Mouse (Mus musculus) megakaryocyte, adult 5-6 weeks (primary cell): ENCODE measurements around the gene Hdac9. TPM values are rescaled to one million over a fixed set of nuclear protein-coding genes. Genes with fewer than 3 reads are reported as not detected.
A peak's percentile ranks its signal among the peaks of the same experiment; 100 is the strongest.

Experiments
- ATAC-seq: 2 replicates; pipeline ENCODE4 v1.8.0; 2016; ENCODE audit warnings: mild to moderate bottlenecking, inconsistent platforms; ENCODE audit not compliant: poor library complexity, severe bottlenecking
- total RNA-seq, 2 experiments: library from RNA; stranded (forward) in 1 of 2; stranded (reverse) in 1 of 2; fragments of 153-499, 151-499 nt in 1 of 2; fragments of 221-1000, 200-1000 nt in 1 of 2; gene quantifications; 2 replicates each; pipeline versions ENCODE4 v1.2.3 to v1.2.4; 2015 to 2017

Hdac9 gene
- total RNA-seq, 2 experiments from 2014 or later: 10.8 to 16.0 TPM

DNA sequence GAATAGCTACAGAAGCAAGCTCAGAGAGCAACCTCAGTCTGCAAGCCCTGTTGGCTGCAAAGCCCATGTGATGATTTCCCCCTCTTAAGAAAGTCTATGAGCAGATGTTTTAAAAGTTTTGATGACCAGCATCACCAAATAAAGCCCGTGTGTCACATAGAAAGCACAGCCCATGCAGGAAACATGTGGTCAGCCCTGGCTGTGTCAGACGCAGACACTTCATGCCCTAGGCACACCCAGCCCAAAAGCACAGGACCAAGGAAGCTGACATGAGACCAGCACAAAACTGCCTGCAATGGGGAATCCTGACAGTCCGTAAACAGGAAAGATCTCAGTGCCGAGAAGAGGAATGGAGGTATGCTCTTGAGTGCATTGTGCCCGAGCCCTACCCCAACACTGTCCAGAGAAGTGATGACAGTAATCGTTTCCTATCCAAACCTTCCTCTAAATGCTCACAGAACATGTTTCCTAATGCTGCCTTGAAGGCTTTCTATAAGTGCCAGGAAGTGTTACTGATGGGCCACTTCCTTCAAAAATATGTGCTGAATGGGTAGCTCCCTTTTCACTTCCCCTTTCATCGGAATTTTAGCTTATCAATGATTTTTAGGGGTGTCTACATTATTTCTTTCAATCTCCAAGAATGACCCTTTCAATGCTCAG is 193.9 kb downstream of the Hdac9 start:
- ATAC-seq: peak; percentile 94

DNA sequence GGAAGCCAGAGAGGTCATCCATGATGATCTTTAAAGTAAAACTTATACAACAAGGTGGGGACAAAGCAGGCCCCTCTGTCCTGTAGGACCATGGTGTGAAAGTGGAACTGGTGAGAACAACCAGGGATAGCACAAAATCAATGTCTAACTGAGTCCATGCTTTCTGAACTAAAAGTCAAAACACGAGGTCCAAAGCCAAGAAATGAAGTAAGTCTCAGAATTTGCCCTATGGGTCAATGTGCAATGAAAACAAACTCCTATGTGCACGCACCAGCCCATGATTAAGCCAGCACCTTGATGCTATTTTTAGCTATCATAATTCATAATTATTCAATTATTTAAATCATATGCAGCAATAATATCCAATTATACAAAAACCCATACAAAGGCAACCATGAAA is 196.0 kb downstream of the Hdac9 start:
- ATAC-seq: no peak

GRCm38 (mm10) chr12:34714266-34714939 is 202.5 kb downstream of the Hdac9 start:
- ATAC-seq: peak; percentile 81

GRCm38 (mm10) chr12:34697981-34698380 is 218.9 kb downstream of the Hdac9 start:
- no peak for ATAC-seq

- peak; percentile 74 for ATAC-seq
These were observed 220.2 kb downstream of the Hdac9 start for GRCm38 (mm10) chr12:34696736-34697135.

GRCm38 (mm10) chr12:34688941-34689340 is 228.0 kb downstream of the Hdac9 start:
- ATAC-seq: no peak

DNA sequence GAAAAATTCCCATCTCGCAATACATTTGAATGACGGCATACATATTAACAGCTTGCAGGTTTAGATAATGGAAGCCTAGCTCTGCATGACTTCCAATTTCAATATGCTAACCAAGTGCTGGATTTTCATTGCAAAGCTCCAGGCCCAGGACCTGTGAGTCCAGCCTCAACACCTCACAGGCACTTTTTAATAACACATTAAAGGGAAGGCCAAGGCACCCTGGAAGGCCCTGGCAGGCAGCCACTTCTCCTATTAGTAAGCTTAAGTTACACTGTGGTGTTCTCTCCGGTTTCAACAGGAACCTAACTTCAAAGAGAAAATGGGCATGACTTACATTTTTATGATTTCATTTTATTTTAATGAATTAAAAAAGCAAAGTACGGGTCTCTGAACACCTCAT is 233.5 kb downstream of the Hdac9 start:
- ATAC-seq: 0 out of 2 replicates have a peak, but pooled peaks have one; percentile 26

DNA sequence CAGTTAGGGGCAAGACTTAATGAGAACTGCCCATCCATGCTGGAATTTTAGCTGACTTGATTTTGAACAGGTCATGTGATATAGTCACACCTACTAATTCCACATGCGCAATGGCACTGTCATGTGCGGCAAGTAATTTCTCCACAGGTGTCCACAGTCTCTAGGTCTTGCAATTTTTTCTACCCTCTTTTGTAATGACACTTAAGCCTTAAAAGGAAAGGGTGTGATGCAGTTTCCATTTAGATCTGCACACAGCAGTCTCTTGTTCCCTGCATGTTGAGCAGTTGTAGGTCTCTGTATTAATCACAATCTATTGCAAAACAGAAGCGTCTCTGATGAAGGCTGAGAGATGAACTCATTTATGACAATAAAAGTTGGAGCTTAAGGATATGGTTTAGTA is 234.2 kb downstream of the Hdac9 start:
- ATAC-seq: peak; percentile 73

GRCm38 (mm10) chr12:34680576-34680975 is 236.3 kb downstream of the Hdac9 start:
- ATAC-seq: no peak

DNA sequence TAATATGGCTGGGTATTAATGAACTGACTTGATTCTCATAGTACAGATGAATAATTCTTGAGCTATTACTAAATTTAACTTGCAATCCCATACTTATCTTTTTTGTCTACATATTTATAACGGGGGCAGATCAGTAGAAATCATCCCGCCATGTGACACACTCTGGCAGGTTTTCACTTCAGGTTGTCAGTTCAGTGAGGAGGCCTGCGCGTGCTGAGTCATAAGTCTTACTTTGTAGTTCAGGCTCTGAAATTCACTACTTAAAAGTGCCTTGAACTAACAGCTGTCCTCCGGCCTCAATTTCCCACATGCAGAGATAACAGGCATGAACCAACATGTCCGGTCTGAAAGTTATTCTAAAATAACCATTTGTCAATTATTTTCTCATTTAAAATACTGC is 239.8 kb downstream of the Hdac9 start:
- ATAC-seq: no peak

- no peak for ATAC-seq
These were observed 242.7 kb downstream of the Hdac9 start for GRCm38 (mm10) chr12:34674235-34674634.

- no peak for ATAC-seq
These were observed 243.4 kb downstream of the Hdac9 start for GRCm38 (mm10) chr12:34673539-34673938.

DNA sequence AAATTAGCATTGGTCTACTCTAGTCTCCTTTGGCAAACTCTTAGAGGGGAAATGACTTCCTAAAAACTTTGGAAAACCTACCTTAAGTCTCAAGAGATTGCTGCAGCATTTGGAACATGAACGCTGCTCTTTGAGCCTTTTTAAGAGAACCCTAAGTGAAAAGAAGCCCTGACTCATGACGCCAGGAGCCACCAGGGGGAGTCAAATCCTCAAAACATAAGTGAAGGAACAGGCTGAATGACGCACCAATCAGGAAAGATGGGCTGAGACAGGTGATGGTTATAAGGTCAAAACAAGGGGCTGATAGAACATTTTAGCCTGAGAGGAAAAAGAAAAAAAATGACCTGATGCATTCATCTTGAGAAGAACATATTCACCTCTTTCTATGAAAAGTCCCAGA is 252.1 kb downstream of the Hdac9 start:
- ATAC-seq: peak; percentile 84

DNA sequence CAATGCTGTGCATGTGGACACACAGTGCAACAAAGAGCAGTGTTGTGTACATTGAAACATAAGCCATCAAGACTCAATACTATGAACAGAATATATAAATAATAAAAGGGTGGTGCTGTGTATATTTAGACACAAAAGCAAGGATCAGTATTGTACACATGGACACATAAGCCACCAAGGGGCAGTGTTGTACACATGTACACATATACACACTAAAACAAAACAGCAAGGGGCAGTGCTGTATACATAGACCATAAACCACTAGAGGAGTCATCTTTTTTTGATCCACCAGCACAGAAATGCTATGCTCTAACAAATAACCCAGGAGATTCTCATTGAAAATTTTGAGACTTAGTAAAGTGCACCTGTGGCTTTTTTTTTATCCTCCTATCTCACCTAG is 255.5 kb downstream of the Hdac9 start:
- ATAC-seq: no peak

DNA sequence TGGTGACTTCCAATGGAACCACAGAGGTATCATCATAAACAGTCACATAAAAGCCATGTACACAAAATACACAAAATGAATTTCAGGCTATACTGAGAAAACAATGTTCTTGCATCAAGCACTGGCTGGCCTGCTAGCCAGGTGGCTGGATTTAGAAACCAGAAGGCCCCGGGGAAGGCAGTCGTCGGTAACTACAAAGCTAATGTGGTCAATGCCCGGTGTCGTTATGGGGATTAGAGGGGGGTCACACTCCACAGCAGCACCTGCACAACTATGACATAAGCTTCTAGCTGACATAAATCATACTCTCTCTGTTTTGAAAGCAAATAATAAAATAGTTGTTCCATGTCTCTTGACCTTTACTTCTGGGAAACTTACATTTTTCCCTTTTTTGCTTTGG is 256.9 kb downstream of the Hdac9 start:
- no peak for ATAC-seq

DNA sequence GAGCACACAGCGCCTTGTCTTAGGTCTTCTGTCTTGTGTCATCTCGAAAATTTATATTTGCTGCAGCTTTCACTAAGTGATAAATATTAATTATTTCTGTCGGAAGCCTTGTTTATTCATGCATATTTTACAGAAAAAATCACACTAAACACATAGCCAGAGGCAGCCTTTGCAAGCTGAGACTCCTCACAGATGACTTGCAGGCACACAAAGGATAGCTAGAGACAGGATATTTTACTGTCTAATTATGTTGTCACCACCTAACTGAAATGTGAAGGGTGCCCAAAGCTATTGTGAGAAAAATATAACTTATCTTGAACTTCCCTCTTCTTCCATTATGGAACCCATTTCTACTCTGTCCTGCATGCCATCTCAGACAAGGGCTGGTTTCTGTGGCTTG is 258.3 kb downstream of the Hdac9 start:
- ATAC-seq: no peak

- ATAC-seq: no peak
These were observed 258.8 kb downstream of the Hdac9 start for GRCm38 (mm10) chr12:34658119-34658518.

DNA sequence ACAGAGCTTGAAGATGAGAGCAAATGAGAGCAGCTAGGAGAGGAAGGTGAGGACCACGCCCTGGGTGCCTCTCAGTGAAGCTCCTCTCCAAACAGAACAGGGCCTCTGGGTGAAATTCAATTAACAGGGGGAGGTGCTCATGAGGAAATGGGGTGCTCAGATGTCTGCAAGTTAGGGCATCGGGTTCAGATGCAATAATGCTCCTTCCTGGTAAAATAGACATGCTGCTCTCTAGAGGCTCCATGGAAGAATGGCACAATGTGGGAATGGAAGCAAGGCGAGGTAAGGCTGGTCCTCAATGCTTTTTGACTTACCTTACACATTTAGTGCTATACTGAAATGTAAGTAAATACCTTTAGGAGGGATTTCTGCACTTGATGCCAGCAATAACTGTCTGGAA is 263.3 kb downstream of the Hdac9 start:
- ATAC-seq: no peak

GRCm38 (mm10) chr12:34648753-34649152 is 268.1 kb downstream of the Hdac9 start:
- no peak for ATAC-seq

- ATAC-seq: no peak
These were observed 275.1 kb downstream of the Hdac9 start for GRCm38 (mm10) chr12:34641705-34642259.

- no peak for ATAC-seq
These were observed 279.4 kb downstream of the Hdac9 start for GRCm38 (mm10) chr12:34637238-34638124.
